Mouse (Mus musculus) limb, embryonic 12.5 days (tissue): ENCODE measurements around the gene Guf1. TPM values are rescaled to one million over a fixed set of nuclear protein-coding genes. Genes with fewer than 3 reads are reported as not detected.
A peak's percentile ranks its signal among the peaks of the same experiment; 100 is the strongest.

Experiments
- ATAC-seq: fragments of 200-750 bp; cut with Nextera tagmentation; 2 replicates; pipeline ENCODE4 v1.8.0; 2017; ENCODE audit warnings: low read depth, moderate TSS enrichment; ENCODE audit not compliant: insufficient number of reproducible peaks, insufficient read depth, low FRiP score, low TSS enrichment
- H3K27ac ChIP-seq: fragments of 300-500 bp; sonication (generic); 2 replicates; pipeline ENCODE4 v1.5.1; 2016; ENCODE audit warnings: mild to moderate bottlenecking, moderate library complexity
- H3K27me3 ChIP-seq: fragments of 300-500 bp; sonication (generic); 2 replicates; pipeline ENCODE4 v1.6.1; 2016; ENCODE audit warnings: mild to moderate bottlenecking, moderate library complexity
- H3K36me3 ChIP-seq: fragments of 300-500 bp; sonication (generic); 2 replicates; pipeline ENCODE4 v1.6.1; 2016; ENCODE audit warnings: mild to moderate bottlenecking, moderate library complexity
- H3K4me1 ChIP-seq: fragments of 300-500 bp; sonication (generic); replicated peaks from 2 replicates; pipeline ENCODE4 v1.6.1; 2016
- H3K4me2 ChIP-seq: fragments of 300-500 bp; sonication (generic); 2 replicates; pipeline ENCODE4 v1.6.1; 2016; ENCODE audit warnings: mild to moderate bottlenecking, moderate library complexity
- H3K4me3 ChIP-seq: fragments of 300-500 bp; sonication (generic); replicated peaks from 2 replicates; pipeline ENCODE4 v1.5.1; 2016; ENCODE audit warnings: mild to moderate bottlenecking
- H3K9ac ChIP-seq: fragments of 300-500 bp; sonication (generic); replicated peaks from 2 replicates; pipeline ENCODE4 v1.6.1; 2016; ENCODE audit warnings: mild to moderate bottlenecking, moderate library complexity
- H3K9me3 ChIP-seq: fragments of 300-500 bp; sonication (generic); 2 replicates; pipeline ENCODE4 v1.6.1; 2016; ENCODE audit warnings: mild to moderate bottlenecking, moderate library complexity
- WGBS: fragments of 180-500 bp; shearing (Covaris S2); methylation state at CpG from one replicate; pipeline ENCODE4 v1.1.7; 2016; 5-methylcytosine and 5-hydroxymethylcytosine counted together
- polyA plus RNA-seq: library from polyadenylated mRNA; unstranded; fragments of >200 nt; fragmentation: Nextera tagmentation; extraction: Ambion mirVana; gene quantifications from 2 replicates; pipeline ENCODE4 v1.2.1, GENCODE M21; 2016

Guf1 gene
- polyA plus RNA-seq: 73.1 and 73.5 TPM in 2 replicates

DNA sequence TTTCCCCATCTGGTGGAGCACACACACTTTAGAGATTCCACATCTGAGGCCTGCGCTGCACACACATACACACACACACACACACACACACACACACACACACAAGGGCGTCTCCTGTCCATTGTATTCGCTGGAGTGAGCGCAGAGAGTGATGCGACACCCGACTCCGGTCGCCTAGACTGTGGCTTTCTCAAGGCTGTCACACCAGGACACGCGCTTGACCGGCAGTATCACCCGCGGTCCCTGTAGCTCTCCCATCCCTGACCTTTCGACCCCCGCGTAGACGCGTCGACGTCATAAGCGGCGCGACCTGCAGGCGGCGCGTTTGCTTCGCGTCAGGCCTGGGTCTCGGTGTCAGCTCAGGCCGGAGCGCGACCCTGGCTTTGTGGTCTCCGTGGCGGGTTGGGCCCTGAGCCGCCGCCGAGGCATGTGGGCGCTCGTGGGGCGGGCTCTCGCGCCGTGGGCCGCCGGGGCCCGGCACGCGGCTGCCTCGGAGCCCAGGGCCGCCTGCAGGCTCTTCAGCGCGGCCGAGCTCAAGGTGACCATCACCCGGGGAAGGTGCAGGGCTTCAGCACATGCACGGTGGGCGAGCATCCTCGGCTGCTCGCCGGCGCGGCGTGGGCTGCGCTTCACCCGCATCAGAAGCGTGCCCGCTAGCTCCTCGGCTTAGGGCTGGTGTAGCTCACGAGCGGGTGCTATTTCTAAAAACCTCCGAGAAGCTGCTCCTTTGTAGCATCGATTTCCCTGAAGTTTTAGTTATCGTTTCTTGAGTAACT lies at the start of gene Guf1:
Gene Guf1 (plus strand): TSS at position 296 of the 776 bp plus-strand sequence.
- WGBS: 1% methylated on average over 72 of the region's 72 CpGs
- Histone ChIP-seq H3K9me3 (no peaks in the 10 kb centered on the region), H3K4me1 (peaks cover 6% of the 10 kb centered on the region; the same call in 1 of the 2 replicates), H3K4me2 (peak within 1 kb of the TSS; percentile 63), H3K27ac (peak within 1 kb of the TSS; percentile 91), H3K4me3 (peak within 1 kb of the TSS; percentile 91), H3K27me3 (no peaks in the 10 kb centered on the region), H3K9ac (peak within 1 kb of the TSS; percentile 96), H3K36me3 (peaks cover 22% of the 10 kb centered on the region)
- peak; percentile 92 for ATAC-seq

DNA sequence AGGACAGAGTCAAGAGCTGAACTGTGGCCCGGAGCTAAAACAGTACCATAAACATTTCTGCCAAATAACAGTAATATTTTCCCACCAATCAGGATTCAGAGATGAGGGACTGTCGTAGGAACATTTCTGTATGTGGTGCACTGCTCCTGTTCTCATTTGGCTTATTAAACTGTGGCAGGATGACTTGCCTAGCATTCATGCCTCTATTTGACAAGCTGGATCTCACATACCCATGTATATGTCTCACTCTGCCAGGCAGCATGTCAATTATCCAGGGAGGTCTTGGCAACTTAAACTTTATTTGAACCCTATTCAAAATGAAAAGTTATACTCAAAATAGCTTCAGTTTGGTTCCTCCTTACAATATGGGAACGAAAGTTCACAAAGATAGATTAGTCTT lies 49.7 kb upstream of the Guf1 start:
- Histone ChIP-seq H3K4me1 (no peaks in the 10 kb centered on the region), H3K36me3 (no peaks in the 10 kb centered on the region), H3K9me3 (no peaks in the 10 kb centered on the region), H3K27me3 (no peaks in the 10 kb centered on the region), H3K4me3 (no peak overlapping the region), H3K9ac (no peak overlapping the region), H3K4me2 (no peak overlapping the region), H3K27ac (no peak overlapping the region)
- no peak for ATAC-seq
- 81% methylated on average over 3 of the region's 3 CpGs for WGBS

DNA sequence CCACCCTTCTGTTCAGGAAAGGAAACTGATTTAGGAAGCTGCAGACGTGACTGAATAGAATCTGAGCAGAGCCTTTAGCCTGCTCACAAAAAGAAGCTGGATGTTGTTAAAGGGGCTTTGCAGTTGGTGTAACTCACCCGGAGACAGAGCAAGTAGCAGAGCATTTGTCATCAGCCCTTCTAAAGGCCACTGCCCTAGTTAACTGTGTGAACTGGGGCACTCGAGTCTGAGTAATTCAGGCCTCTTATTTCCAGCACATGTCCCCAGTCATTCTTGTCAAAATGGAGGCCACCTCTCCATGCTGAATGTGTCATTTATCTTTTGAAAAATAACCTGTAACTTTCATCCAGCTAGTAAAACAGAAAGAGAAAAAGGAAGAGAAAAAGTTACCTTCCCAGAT lies 45.1 kb upstream of the Guf1 start:
- Histone ChIP-seq H3K36me3 (no peaks in the 10 kb centered on the region), H3K27me3 (no peaks in the 10 kb centered on the region), H3K4me1 (no peaks in the 10 kb centered on the region), H3K4me2 (no peak overlapping the region), H3K9ac (no peak overlapping the region), H3K4me3 (no peak overlapping the region), H3K9me3 (no peaks in the 10 kb centered on the region), H3K27ac (no peak overlapping the region)
- ATAC-seq: no peak
- WGBS: 26% methylated on average over 3 of the region's 3 CpGs

DNA sequence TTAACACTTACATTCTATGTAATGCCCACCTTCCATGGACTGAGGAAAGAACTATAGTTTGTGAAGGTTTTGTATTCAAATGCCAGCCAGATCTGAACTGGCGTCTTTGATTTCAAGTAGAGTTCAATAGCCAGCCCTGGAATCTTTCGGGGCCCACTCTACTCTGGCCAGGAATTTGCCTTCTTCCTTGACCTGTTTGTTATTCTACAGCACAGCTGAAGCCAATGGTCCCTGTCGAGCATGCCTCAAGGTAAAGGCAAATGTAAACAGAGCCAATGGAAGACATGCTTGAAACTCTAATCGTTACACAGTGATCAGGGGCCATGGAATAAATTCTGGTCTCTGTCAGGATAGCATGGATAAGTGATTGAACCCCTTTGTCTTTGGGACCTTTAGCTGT lies 44.5 kb upstream of the Guf1 start:
- Histone ChIP-seq H3K36me3 (no peaks in the 10 kb centered on the region), H3K9me3 (no peaks in the 10 kb centered on the region), H3K9ac (no peak overlapping the region), H3K27ac (no peak overlapping the region), H3K4me2 (no peak overlapping the region), H3K4me1 (no peaks in the 10 kb centered on the region), H3K27me3 (no peaks in the 10 kb centered on the region), H3K4me3 (no peak overlapping the region)
- no peak for ATAC-seq
- WGBS: 75% methylated on average over 4 of the region's 4 CpGs

DNA sequence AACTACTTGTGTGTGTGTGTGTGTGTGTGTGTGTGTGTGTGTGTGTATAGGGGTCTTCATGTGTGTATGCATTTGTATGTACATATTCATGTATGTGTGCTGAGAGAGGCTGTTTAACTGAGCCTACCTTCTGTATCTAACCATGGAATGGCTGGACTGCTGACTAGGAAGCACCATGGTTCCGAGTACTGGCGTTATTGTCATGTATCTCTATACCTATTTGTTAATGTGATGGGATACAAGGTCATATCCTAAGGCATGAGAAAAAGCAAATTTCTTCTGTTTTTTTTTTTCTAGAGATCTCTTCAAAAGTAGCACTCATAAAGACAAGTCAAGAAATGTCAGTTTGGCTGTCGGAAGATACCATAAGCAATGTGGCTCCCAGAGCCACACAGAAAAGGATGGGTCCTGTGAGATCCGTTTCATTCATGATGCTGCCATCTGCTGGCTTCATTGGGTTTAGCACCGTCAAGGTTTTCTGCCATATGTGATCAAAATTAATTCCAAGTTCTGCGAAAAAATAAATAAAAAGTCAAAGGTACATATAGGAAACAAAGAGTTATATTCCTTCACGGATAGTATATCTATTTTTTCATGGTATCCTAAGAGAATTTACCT lies 36.0 kb upstream of the Guf1 start:
- H3K4me3 ChIP-seq: no peak overlapping the region
- H3K9me3 ChIP-seq: no peaks in the 10 kb centered on the region
- WGBS: 39% methylated on average over 7 of the region's 7 CpGs
- H3K4me1 ChIP-seq: no peaks in the 10 kb centered on the region
- no peak overlapping the region for H3K27ac ChIP-seq
- no peaks in the 10 kb centered on the region for H3K36me3 ChIP-seq
- H3K9ac ChIP-seq: no peak overlapping the region
- no peaks in the 10 kb centered on the region for H3K27me3 ChIP-seq
- no peak overlapping the region for H3K4me2 ChIP-seq
- ATAC-seq: no peak

DNA sequence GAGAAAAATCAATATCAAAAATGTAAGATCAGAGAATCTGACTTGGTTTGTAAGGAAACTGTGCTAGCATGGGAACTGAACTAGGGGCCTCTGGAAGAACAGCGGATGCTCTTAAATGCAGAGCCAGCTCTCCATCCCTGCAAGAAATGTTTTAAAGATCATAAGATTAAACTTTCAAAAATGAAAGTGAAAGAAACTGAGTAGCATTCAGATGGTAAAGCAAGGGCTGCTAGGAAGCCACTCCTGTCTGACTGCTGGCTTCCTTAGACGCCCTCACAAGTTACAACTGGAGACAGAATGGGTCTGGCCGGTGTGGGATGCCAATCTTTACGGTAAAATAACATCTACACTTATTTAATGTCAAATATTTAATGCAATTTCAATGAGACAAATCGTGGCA lies 34.7 kb upstream of the Guf1 start:
- H3K9ac ChIP-seq: no peak overlapping the region
- H3K36me3 ChIP-seq: no peaks in the 10 kb centered on the region
- H3K9me3 ChIP-seq: no peaks in the 10 kb centered on the region
- H3K4me3 ChIP-seq: no peak overlapping the region
- 66% methylated on average over 5 of the region's 5 CpGs for WGBS
- H3K27me3 ChIP-seq: no peaks in the 10 kb centered on the region
- no peak overlapping the region for H3K4me2 ChIP-seq
- no peaks in the 10 kb centered on the region for H3K4me1 ChIP-seq
- ATAC-seq: no peak
- H3K27ac ChIP-seq: no peak overlapping the region

DNA sequence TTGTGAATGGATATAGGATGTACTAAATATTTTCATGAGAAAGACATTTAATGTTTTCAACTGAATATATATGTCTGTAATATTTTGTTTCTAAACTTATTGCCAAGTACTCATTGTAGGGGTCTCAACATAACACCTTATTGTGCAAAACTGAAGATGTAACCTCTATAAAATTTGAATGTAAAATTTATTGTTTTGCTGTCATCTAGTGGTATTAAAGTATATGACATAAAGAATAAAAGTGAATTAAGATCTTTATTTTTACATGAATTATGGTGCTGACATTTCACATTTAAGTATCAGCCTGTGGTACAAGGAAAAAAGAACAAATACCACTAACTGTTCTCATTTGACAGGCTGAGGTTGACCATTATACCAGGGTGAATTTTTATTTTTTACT lies 32.8 kb upstream of the Guf1 start:
- ATAC-seq: no peak
- no peaks in the 10 kb centered on the region for H3K9me3 ChIP-seq

DNA sequence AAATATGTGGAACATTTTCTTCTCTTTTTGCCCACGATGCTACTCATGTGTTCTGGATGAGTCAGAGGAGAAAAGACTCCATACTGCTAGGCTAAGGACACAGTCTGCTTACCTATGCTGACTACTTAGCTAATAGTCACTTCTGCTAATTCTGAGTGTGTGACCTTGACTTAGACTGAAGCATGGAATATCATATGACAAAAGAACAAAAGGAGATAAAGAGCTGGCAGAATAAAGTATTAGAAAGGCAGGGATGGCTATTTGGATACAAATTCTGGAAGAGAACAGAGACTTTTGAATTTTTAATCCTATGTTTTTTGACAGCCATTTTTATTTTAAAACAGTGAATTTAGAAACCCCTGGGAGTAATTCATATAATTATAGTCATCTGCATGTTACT lies 15.0 kb upstream of the Guf1 start:
- Histone ChIP-seq H3K27me3 (no peaks in the 10 kb centered on the region), H3K4me1 (no peaks in the 10 kb centered on the region), H3K9ac (no peak overlapping the region), H3K27ac (no peak overlapping the region), H3K9me3 (no peaks in the 10 kb centered on the region), H3K36me3 (no peaks in the 10 kb centered on the region), H3K4me3 (no peak overlapping the region), H3K4me2 (no peak overlapping the region)
- ATAC-seq: no peak
- WGBS: 86% methylated on average over 1 of the region's 1 CpGs

More for the DNA sequence above, 32.8 kb upstream of the Guf1 start:
- H3K9ac ChIP-seq: no peak overlapping the region
- H3K27me3 ChIP-seq: no peaks in the 10 kb centered on the region
- no peak overlapping the region for H3K4me2 ChIP-seq
- H3K4me3 ChIP-seq: no peak overlapping the region
- no peaks in the 10 kb centered on the region for H3K4me1 ChIP-seq
- H3K36me3 ChIP-seq: no peaks in the 10 kb centered on the region
- H3K27ac ChIP-seq: no peak overlapping the region

DNA sequence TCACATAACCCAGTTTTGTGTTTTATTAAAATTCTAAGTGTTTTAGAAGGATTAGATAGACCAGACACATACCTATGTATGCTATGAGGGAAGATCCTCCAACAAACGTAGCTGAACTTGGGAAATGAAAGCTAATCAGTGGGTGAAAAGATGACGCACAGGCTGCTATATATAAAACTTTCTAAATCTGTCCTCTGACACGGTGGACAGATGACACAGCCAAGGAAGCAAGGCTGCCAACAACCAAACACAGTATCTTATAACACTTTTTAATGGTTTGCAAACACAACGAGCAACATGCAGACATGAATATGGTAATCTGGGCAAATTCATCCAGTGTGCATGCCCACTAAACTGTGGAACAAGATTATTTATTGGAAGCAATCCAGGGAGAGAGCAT lies 14.2 kb upstream of the Guf1 start, which contains the start of gene Yipf7:
Gene Yipf7 (minus strand): TSS at position 160 of the 400 bp plus-strand sequence.
- Histone ChIP-seq H3K4me1 (no peaks in the 10 kb centered on the region), H3K9me3 (no peaks in the 10 kb centered on the region), H3K4me3 (no peak within 1 kb of the TSS), H3K9ac (no peak within 1 kb of the TSS), H3K36me3 (no peaks in the 10 kb centered on the region), H3K27ac (no peak within 1 kb of the TSS), H3K4me2 (no peak within 1 kb of the TSS), H3K27me3 (no peaks in the 10 kb centered on the region)
- WGBS: 82% methylated on average over 4 of the region's 4 CpGs
- no peak for ATAC-seq

DNA sequence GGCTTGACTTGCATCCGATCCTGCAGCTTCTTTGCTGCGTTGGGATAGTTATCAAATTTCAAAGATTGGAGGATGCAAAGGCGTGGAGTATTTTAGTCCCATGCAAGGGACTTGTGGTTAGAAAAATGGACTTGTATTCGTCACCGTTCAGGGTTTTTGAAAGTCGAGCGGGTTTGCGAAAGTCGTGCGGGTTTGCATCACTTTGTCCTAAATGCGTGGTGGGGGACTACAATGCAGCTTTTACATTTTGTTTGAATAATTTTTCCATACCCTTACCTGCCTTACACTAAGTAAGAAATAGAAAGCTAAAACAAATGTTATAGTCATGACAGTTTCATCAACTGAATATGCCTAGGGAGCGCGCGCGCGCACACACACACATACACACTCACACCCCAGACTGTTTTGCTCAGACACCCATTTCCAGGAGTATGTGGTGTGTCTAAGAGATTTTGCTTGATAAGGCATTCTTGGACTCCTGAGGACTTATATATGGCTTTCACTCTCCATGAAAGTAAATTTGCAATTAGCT lies 747 bp downstream of the Guf1 start:
- Histone ChIP-seq H3K9me3 (no peaks in the 10 kb centered on the region), H3K4me2 (peak overlapping the region; percentile 63), H3K4me1 (peaks cover 6% of the 10 kb centered on the region; the same call in 1 of the 2 replicates), H3K27ac (peak overlapping the region; percentile 91), H3K4me3 (peak overlapping the region; percentile 91), H3K9ac (peak overlapping the region; percentile 96), H3K27me3 (no peaks in the 10 kb centered on the region), H3K36me3 (peaks cover 24% of the 10 kb centered on the region)
- WGBS: 10% methylated on average over 16 of the region's 16 CpGs
- ATAC-seq: 0 out of 2 replicates have a peak, but pooled peaks have one; percentile 10

DNA sequence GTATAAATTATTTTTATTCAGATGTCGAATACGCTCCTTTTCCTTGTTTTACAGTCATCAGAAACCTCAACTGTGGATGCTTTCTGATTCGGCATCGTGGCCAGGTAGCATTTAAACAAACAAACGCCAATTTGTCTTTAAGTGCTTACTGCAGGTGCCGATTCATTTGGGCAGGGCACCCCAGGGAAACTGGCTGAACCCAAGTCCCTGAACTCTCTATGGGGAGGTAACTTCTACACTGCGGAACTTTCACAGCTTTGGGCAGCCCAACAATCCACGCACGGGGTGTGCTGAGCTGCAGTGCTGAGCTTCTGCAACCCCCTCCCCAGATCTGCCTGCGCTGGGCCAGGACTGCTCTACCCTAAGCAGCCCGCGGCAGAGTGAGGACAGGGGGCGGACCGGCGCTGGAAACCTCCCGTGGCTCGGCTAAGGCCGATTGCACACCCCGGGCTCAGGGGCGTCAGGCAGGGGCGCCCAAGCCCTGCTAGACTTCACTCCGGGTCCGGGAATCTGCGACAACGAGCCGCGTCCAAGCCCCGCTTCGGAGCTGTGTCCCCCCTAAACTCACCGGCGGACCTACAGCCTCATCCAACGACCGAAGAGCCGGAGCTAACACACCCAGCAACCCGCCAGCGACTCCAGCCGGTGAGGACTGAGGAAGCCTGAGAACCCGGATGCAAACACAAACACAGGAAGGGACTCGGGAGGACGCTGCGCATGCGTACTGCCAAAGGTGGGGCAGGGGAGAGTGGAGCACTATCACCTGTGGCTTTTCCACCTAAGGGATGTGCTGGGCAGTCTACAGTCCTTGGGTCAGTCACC lies 35.1 kb downstream of the Guf1 start, which contains the start of gene Gnpda2:
Gene Gnpda2 (minus strand): TSS at position 701 of the 822 bp plus-strand sequence.
- Histone ChIP-seq H3K9me3 (no peaks in the 10 kb centered on the region), H3K27me3 (no peaks in the 10 kb centered on the region), H3K4me2 (peak within 1 kb of the TSS; percentile 66), H3K4me3 (peak within 1 kb of the TSS; percentile 68), H3K4me1 (peaks cover 7% of the 10 kb centered on the region; the same call in 1 of the 2 replicates), H3K36me3 (peaks cover 10% of the 10 kb centered on the region), H3K27ac (peak within 1 kb of the TSS; percentile 92), H3K9ac (peak within 1 kb of the TSS; percentile 83)
- WGBS: 4% methylated on average over 42 of the region's 42 CpGs
- peak; percentile 96 for ATAC-seq
